Mouse (Mus musculus): ENCODE results near the gene 0610009B22Rik.

0610009B22Rik gene

GRCm38 (mm10) chr11:51661867-51662365, 26.8 kb downstream of the 0610009B22Rik start:
- DNase-seq (ENCODE audit: low spot score): no peak

GRCm38 (mm10) chr11:51658705-51659104, 30.0 kb downstream of the 0610009B22Rik start:
- peak; percentile 45 for DNase-seq (ENCODE audit: low spot score)

GRCm38 (mm10) chr11:51658291-51658690, 30.4 kb downstream of the 0610009B22Rik start:
- no peak for DNase-seq (ENCODE audit: low spot score)

GRCm38 (mm10) chr11:51656798-51657521, 31.7 kb downstream of the 0610009B22Rik start:
- peak; percentile 50 for DNase-seq (ENCODE audit: low spot score)

- DNase-seq (ENCODE audit: low spot score): no peak
These were observed 33.8 kb downstream of the 0610009B22Rik start for GRCm38 (mm10) chr11:51654891-51655290.

GRCm38 (mm10) chr11:51653736-51654135, 34.9 kb downstream of the 0610009B22Rik start:
- DNase-seq (ENCODE audit: low spot score): no peak

GRCm38 (mm10) chr11:51652889-51653418, 35.7 kb downstream of the 0610009B22Rik start:
- DNase-seq (ENCODE audit: low spot score): no peak

GRCm38 (mm10) chr11:51650691-51651515, 37.8 kb downstream of the 0610009B22Rik start, which contains the start of the genes N4bp3 and D930048N14Rik:
N4bp3 (minus strand) TSS chr11:51650842.
D930048N14Rik (plus strand) TSS chr11:51650954.
- peak; percentile 70 for DNase-seq (ENCODE audit: low spot score)

- no peak for DNase-seq (ENCODE audit: low spot score)
These were observed 38.4 kb downstream of the 0610009B22Rik start for GRCm38 (mm10) chr11:51650261-51650660.

- DNase-seq (ENCODE audit: low spot score): no peak
These were observed 38.8 kb downstream of the 0610009B22Rik start for GRCm38 (mm10) chr11:51649889-51650199.

- DNase-seq (ENCODE audit: low spot score): no peak
These were observed 39.4 kb downstream of the 0610009B22Rik start for GRCm38 (mm10) chr11:51649111-51649888.

GRCm38 (mm10) chr11:51648566-51648965, 40.1 kb downstream of the 0610009B22Rik start:
- no peak for DNase-seq (ENCODE audit: low spot score)

- DNase-seq (ENCODE audit: low spot score): no peak
These were observed 41.7 kb downstream of the 0610009B22Rik start for GRCm38 (mm10) chr11:51646751-51647667.

- DNase-seq (ENCODE audit: low spot score): no peak
These were observed 42.4 kb downstream of the 0610009B22Rik start for GRCm38 (mm10) chr11:51646245-51646644.

GRCm38 (mm10) chr11:51645293-51645692, 43.4 kb downstream of the 0610009B22Rik start:
- DNase-seq (ENCODE audit: low spot score): no peak

- no peak for DNase-seq (ENCODE audit: low spot score)
These were observed 44.5 kb downstream of the 0610009B22Rik start for GRCm38 (mm10) chr11:51644217-51644616.

GRCm38 (mm10) chr11:51643761-51644160, 44.9 kb downstream of the 0610009B22Rik start:
- DNase-seq (ENCODE audit: low spot score): no peak

GRCm38 (mm10) chr11:51643202-51643601, 45.5 kb downstream of the 0610009B22Rik start:
- no peak for DNase-seq (ENCODE audit: low spot score)

GRCm38 (mm10) chr11:51640748-51641147, 47.9 kb downstream of the 0610009B22Rik start:
- no peak for DNase-seq (ENCODE audit: low spot score)

GRCm38 (mm10) chr11:51638497-51638896, 50.2 kb downstream of the 0610009B22Rik start:
- DNase-seq (ENCODE audit: low spot score): no peak

GRCm38 (mm10) chr11:51637971-51638414, 50.7 kb downstream of the 0610009B22Rik start:
- peak; percentile 47 for DNase-seq (ENCODE audit: low spot score)
